Mouse (Mus musculus): ENCODE data around the gene Cacna1e. TPM values are rescaled to one million over a fixed set of nuclear protein-coding genes. Genes with fewer than 3 reads are reported as not detected.

The Cacna1e gene
- total and polyA plus RNA-seq, 3 experiments, result 0.22 TPM; not detected in 2

DNA sequence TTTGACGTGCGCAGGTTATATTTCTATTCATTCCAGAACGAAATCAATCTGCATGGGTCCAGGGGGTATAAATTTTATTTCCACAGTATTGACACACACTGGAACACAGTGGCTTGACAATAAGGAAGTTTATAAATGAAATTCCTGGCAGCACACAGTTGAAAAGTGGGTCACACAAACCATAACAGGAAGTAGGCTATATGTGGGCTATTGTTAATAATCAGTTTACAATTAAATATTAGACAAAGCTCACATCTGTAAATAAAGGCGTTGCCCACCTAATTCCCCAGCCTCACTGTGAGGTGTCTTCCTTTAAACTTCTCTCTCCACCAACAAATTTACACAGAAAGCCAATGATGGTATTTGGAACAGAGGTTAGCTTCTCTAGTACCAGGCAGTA, 305.6 kb downstream of the Cacna1e start:
- H3K36me3 ChIP-seq (replicated peaks), result no peaks in the 10 kb centered on the region
- no peaks in the 10 kb centered on the region for H3K4me1 ChIP-seq (ENCODE audit: insufficient read depth, low read depth, low read length)
- H3K4me3 ChIP-seq (ENCODE audit: low read depth, low read length), result no peak overlapping the region
- ATAC-seq (ENCODE audit: extremely low read depth, insufficient number of reproducible peaks, low FRiP score, poor library complexity, severe bottlenecking) (no peak), DNase-seq (ENCODE audit: low spot score) (no peak)
- H3K9me3 ChIP-seq (replicated peaks), result peaks cover 16% of the 10 kb centered on the region
- no peak for TF ChIP-seq POLR2AphosphoS5 (IDR thresholded peaks at IDR 0.05; ENCODE audit: insufficient replicate concordance, low read depth, low read length)
- TF ChIP-seq TAL1 (conservative IDR thresholded peaks at IDR 0.05; ENCODE audit: low read depth, low read length), result no peak
- TF ChIP-seq GATA1 (IDR thresholded peaks at IDR 0.05; ENCODE audit: borderline replicate concordance, low read length), result no peak
- TF ChIP-seq GATA2 (IDR thresholded peaks at IDR 0.05; ENCODE audit: borderline replicate concordance, low read depth, low read length), result no peak
- no peak for TF ChIP-seq CTCF (IDR thresholded peaks at IDR 0.05; ENCODE audit: low read depth, low read length)
- no peaks in the 10 kb centered on the region for H3K27me3 ChIP-seq (ENCODE audit: insufficient read depth, low read length)

GRCm38 (mm10) chr1:154576418-154576817, 307.9 kb downstream of the Cacna1e start:
- Histone ChIP-seq H3K4me3 (ENCODE audit: low read depth, low read length) (no peak overlapping the region), H3K36me3 (replicated peaks) (no peaks in the 10 kb centered on the region), H3K4me1 (ENCODE audit: insufficient read depth, low read depth, low read length) (no peaks in the 10 kb centered on the region), H3K9me3 (replicated peaks) (peaks cover 15% of the 10 kb centered on the region), H3K27me3 (ENCODE audit: insufficient read depth, low read length) (no peaks in the 10 kb centered on the region)
- no peak for ATAC-seq (ENCODE audit: extremely low read depth, insufficient number of reproducible peaks, low FRiP score, poor library complexity, severe bottlenecking)
- no peak for TF ChIP-seq TAL1 (conservative IDR thresholded peaks at IDR 0.05; ENCODE audit: low read depth, low read length)
- TF ChIP-seq GATA2 (IDR thresholded peaks at IDR 0.05; ENCODE audit: borderline replicate concordance, low read depth, low read length), result no peak
- no peak for TF ChIP-seq POLR2AphosphoS5 (IDR thresholded peaks at IDR 0.05; ENCODE audit: insufficient replicate concordance, low read depth, low read length)
- no peak for TF ChIP-seq CTCF (IDR thresholded peaks at IDR 0.05; ENCODE audit: low read depth, low read length)
- TF ChIP-seq GATA1 (IDR thresholded peaks at IDR 0.05; ENCODE audit: borderline replicate concordance, low read length), result no peak
- DNase-seq (ENCODE audit: low spot score), result no peak

DNA sequence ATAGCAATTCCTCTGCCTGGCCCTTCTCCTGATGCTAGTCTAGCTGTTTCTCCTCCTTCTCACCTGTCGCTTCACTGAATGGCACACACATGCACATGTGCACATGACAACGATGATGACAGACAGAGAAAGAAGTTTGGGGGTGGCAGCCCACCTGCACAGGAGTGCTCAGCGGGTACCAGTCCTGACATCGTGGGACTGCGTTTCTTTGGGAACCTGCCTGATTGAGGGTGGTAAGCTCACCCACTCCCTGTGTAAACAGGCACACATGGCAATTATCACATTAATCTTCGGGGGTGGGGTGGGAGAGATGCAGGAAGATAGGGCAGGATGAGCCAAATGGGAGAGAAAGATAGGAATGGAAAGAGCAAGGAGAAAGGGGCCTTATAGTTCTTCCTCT, 318.3 kb downstream of the Cacna1e start:
- H3K4me3 ChIP-seq (ENCODE audit: low read depth, low read length), result no peak overlapping the region
- H3K9me3 ChIP-seq (replicated peaks), result peaks cover 31% of the 10 kb centered on the region
- TF ChIP-seq GATA1 (IDR thresholded peaks at IDR 0.05; ENCODE audit: borderline replicate concordance, low read length) (no peak), TAL1 (conservative IDR thresholded peaks at IDR 0.05; ENCODE audit: low read depth, low read length) (no peak), POLR2AphosphoS5 (IDR thresholded peaks at IDR 0.05; ENCODE audit: insufficient replicate concordance, low read depth, low read length) (no peak), GATA2 (IDR thresholded peaks at IDR 0.05; ENCODE audit: borderline replicate concordance, low read depth, low read length) (no peak), CTCF (IDR thresholded peaks at IDR 0.05; ENCODE audit: low read depth, low read length) (no peak)
- no peaks in the 10 kb centered on the region for H3K36me3 ChIP-seq (replicated peaks)
- no peaks in the 10 kb centered on the region for H3K27me3 ChIP-seq (ENCODE audit: insufficient read depth, low read length)
- ATAC-seq (ENCODE audit: extremely low read depth, insufficient number of reproducible peaks, low FRiP score, poor library complexity, severe bottlenecking), result no peak
- DNase-seq (ENCODE audit: low spot score), result no peak
- no peaks in the 10 kb centered on the region for H3K4me1 ChIP-seq (ENCODE audit: insufficient read depth, low read depth, low read length)

- no peak for DNase-seq (ENCODE audit: low spot score)
- Histone ChIP-seq H3K9me3 (replicated peaks) (peaks cover 13% of the 10 kb centered on the region), H3K4me3 (ENCODE audit: low read depth, low read length) (no peak overlapping the region), H3K36me3 (replicated peaks) (no peaks in the 10 kb centered on the region), H3K4me1 (ENCODE audit: insufficient read depth, low read depth, low read length) (no peaks in the 10 kb centered on the region), H3K27me3 (ENCODE audit: insufficient read depth, low read length) (no peaks in the 10 kb centered on the region)
- TF ChIP-seq POLR2AphosphoS5 (IDR thresholded peaks at IDR 0.05; ENCODE audit: insufficient replicate concordance, low read depth, low read length), result no peak
- no peak for TF ChIP-seq GATA1 (IDR thresholded peaks at IDR 0.05; ENCODE audit: borderline replicate concordance, low read length)
- no peak for TF ChIP-seq TAL1 (conservative IDR thresholded peaks at IDR 0.05; ENCODE audit: low read depth, low read length)
- no peak for TF ChIP-seq GATA2 (IDR thresholded peaks at IDR 0.05; ENCODE audit: borderline replicate concordance, low read depth, low read length)
- no peak for TF ChIP-seq CTCF (IDR thresholded peaks at IDR 0.05; ENCODE audit: low read depth, low read length)
- ATAC-seq (ENCODE audit: extremely low read depth, insufficient number of reproducible peaks, low FRiP score, poor library complexity, severe bottlenecking), result no peak
These were observed 328.5 kb downstream of the Cacna1e start for GRCm38 (mm10) chr1:154555811-154556210.

- ATAC-seq (ENCODE audit: extremely low read depth, insufficient number of reproducible peaks, low FRiP score, poor library complexity, severe bottlenecking), result no peak
- TF ChIP-seq CTCF (IDR thresholded peaks at IDR 0.05; ENCODE audit: low read depth, low read length), result no peak
- TF ChIP-seq GATA2 (IDR thresholded peaks at IDR 0.05; ENCODE audit: borderline replicate concordance, low read depth, low read length), result no peak
- no peaks in the 10 kb centered on the region for H3K4me1 ChIP-seq (ENCODE audit: insufficient read depth, low read depth, low read length)
These were observed 331.2 kb downstream of the Cacna1e start for GRCm38 (mm10) chr1:154553132-154553531.

DNA sequence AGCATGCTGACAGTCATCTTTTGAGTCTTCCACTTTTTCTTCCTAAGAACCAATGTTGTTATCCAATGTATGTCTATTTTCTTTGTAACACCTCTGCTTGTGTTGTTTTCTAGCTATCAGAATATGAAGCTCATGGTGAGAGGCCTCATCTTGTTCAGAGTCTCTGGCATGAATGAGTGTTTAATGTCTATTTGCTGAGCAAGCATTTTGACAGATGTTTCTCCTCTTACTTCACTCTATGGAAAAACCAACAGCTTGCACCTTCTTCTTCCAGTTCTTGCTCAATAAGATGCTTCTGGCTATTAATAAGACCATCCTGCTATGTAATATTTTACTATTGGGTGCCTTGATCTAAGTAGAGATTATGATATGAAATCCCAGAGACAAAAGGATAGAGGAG, 346.9 kb downstream of the Cacna1e start:
- ATAC-seq (ENCODE audit: extremely low read depth, insufficient number of reproducible peaks, low FRiP score, poor library complexity, severe bottlenecking) (no peak), DNase-seq (ENCODE audit: low spot score) (no peak)
- H3K36me3 ChIP-seq (replicated peaks), result no peaks in the 10 kb centered on the region
- TF ChIP-seq GATA2 (IDR thresholded peaks at IDR 0.05; ENCODE audit: borderline replicate concordance, low read depth, low read length), result no peak
- peaks cover 20% of the 10 kb centered on the region for H3K9me3 ChIP-seq (replicated peaks)
- no peak overlapping the region for H3K4me3 ChIP-seq (ENCODE audit: low read depth, low read length)
- no peaks in the 10 kb centered on the region for H3K4me1 ChIP-seq (ENCODE audit: insufficient read depth, low read depth, low read length)
- H3K27me3 ChIP-seq (ENCODE audit: insufficient read depth, low read length), result no peaks in the 10 kb centered on the region

More at GRCm38 (mm10) chr1:154553132-154553531, 331.2 kb downstream of the Cacna1e start:
- Histone ChIP-seq H3K36me3 (replicated peaks) (no peaks in the 10 kb centered on the region), H3K9me3 (replicated peaks) (0 out of 2 replicates have a peak, but pooled peaks cover 4% of the 10 kb centered on the region), H3K27me3 (ENCODE audit: insufficient read depth, low read length) (no peaks in the 10 kb centered on the region), H3K4me3 (ENCODE audit: low read depth, low read length) (no peak overlapping the region)
- no peak for DNase-seq (ENCODE audit: low spot score)

DNA sequence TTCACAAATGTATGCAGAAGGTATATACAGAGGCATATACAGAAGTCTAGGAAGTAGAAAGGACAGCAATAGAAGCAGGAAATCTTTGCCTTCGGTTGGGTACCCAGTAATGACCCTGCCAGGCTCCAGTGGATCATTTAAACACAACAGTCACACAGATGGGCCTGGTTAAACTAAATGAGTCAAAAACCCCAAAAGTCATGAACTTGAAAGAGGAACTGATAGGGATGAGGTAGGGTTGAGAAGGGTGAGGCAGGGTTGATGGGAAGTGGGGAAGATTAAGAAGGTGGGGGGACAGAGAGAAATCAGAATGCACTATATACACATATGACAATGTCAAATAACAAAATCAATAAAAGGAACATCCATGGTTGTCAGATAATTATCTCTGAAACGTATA, 347.5 kb downstream of the Cacna1e start:
- no peaks in the 10 kb centered on the region for H3K4me1 ChIP-seq (ENCODE audit: insufficient read depth, low read depth, low read length)
- TF ChIP-seq POLR2AphosphoS5 (IDR thresholded peaks at IDR 0.05; ENCODE audit: insufficient replicate concordance, low read depth, low read length), result no peak
- TF ChIP-seq GATA1 (IDR thresholded peaks at IDR 0.05; ENCODE audit: borderline replicate concordance, low read length), result no peak
- no peak for TF ChIP-seq GATA2 (IDR thresholded peaks at IDR 0.05; ENCODE audit: borderline replicate concordance, low read depth, low read length)
- TF ChIP-seq TAL1 (conservative IDR thresholded peaks at IDR 0.05; ENCODE audit: low read depth, low read length), result no peak
- no peak for TF ChIP-seq CTCF (IDR thresholded peaks at IDR 0.05; ENCODE audit: low read depth, low read length)

More for the DNA sequence above, 347.5 kb downstream of the Cacna1e start:
- Histone ChIP-seq H3K36me3 (replicated peaks) (no peaks in the 10 kb centered on the region), H3K27me3 (ENCODE audit: insufficient read depth, low read length) (no peaks in the 10 kb centered on the region), H3K9me3 (replicated peaks) (peaks cover 20% of the 10 kb centered on the region), H3K4me3 (ENCODE audit: low read depth, low read length) (no peak overlapping the region)
- DNase-seq (ENCODE audit: low spot score) (no peak), ATAC-seq (ENCODE audit: extremely low read depth, insufficient number of reproducible peaks, low FRiP score, poor library complexity, severe bottlenecking) (no peak)
